Mouse (Mus musculus): ENCODE results near the gene Tlr9. TPM values are rescaled to one million over a fixed set of nuclear protein-coding genes. Genes with fewer than 3 reads are reported as not detected.

Gene Tlr9
- total and polyA plus RNA-seq, 3 experiments, result not detected

DNA sequence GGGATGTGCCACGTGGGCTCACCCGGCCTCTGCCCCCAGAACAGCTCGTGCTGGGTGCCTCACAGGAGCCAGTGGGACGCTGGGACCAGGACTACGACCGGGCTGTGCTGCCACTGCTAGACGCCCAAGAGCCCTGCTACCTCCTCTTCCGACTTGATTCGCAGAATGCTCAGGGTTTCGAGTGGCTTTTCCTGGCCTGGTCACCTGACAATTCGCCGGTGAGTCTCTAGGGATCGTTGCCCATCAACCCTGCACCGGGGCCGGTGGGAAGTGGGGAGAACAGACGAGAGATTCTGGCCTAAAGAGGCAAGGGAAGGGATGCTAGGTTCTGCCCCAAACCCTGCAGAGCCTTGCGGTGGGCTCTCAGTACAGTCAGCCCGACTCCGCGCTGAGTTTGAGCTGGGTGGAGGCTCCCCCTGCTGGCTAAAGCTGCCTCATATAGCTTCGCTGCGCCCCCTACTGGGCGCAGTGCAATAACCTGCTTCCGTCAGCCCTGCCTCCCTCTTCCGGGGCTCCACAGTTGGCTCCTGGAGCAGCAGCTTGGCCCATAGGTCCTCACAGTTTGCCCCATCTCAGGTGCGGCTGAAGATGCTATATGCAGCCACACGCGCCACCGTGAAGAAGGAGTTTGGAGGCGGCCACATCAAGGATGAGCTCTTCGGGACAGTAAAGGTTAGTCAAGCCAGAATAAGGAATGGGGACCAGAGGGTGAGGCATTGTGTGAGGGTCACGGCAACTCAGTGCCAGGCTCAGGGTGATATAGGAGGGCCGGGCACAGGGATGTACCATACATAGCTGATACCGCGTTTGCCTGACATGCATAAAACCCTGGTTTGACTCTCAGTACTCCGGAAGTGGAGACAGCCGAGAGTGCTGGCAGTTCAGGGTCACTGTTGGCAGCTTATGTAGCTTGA is 10.5 kb upstream of the Tlr9 start:
- Histone ChIP-seq H3K36me3 (ENCODE audit: control insufficient read depth in 1 of 2, insufficient read depth in 2 of 2, low read length in 2 of 2) (no peaks in the 10 kb centered on the region; a peak in 1 of 4 replicates), H3K27me3 (ENCODE audit: control insufficient read depth in 1 of 2, insufficient read depth in 2 of 2, low read length in 2 of 2) (no peaks in the 10 kb centered on the region), H3K9me3 (replicated peaks; ENCODE audit: insufficient read depth, low read length) (no peaks in the 10 kb centered on the region), H3K4me1 (ENCODE audit: control insufficient read depth in 1 of 2, insufficient read depth in 2 of 2, low read length in 2 of 2) (no peaks in the 10 kb centered on the region), H3K4me3 (ENCODE audit: control insufficient read depth in 1 of 2, insufficient read depth in 1 of 2, low read depth in 2 of 2, low read length in 2 of 2) (no peak overlapping the region), H3K27ac (ENCODE audit: control insufficient read depth, low read depth, low read length) (no peak overlapping the region), H3K9ac (ENCODE audit: control insufficient read depth, low read depth, low read length, poor library complexity, severe bottlenecking) (no peak overlapping the region), H3K79me2 (ENCODE audit: control insufficient read depth, insufficient read depth, low read length, poor library complexity) (no peaks in the 10 kb centered on the region)
- DNase-seq (ENCODE audit: low read depth, low spot score), result peak; percentile 85
- TF ChIP-seq GATA1 (IDR thresholded peaks at IDR 0.05; ENCODE audit: low read depth, low read length) (no peak), MEF2A (IDR thresholded peaks at IDR 0.05; ENCODE audit: extremely low read depth, insufficient replicate concordance, low read depth, low read length, poor library complexity, severe bottlenecking) (no peak), ZKSCAN1 (IDR thresholded peaks at IDR 0.05; ENCODE audit: low read depth, low read length) (no peak), CTCF (IDR thresholded peaks at IDR 0.05 in 2 of 3, conservative IDR thresholded peaks at IDR 0.05 in 1 of 3; ENCODE audit: control insufficient read depth in 1 of 3, insufficient read depth in 1 of 3, low read depth in 2 of 3, low read length in 3 of 3, poor library complexity in 1 of 3, severe bottlenecking in 1 of 3) (peak in 2 of 3 experiments; percentile 94 to 100; a peak in 5 of 6 replicates), MXI1 (IDR thresholded peaks at IDR 0.05; ENCODE audit: low read depth, low read length) (no peak), ZNF384 (IDR thresholded peaks at IDR 0.05; ENCODE audit: low read depth, low read length) (peak; percentile 64), TAL1 (IDR thresholded peaks at IDR 0.05; ENCODE audit: low read length) (no peak), HCFC1 (IDR thresholded peaks at IDR 0.05; ENCODE audit: low read depth, low read length) (peak; percentile 67; the same call in 1 of the 2 replicates), TCF12 (IDR thresholded peaks at IDR 0.05; ENCODE audit: low read depth, low read length) (0 out of 2 replicates have a peak, but pooled peaks have one; percentile 17), MAX (IDR thresholded peaks at IDR 0.05; ENCODE audit: low read length) (no peak), TBP (IDR thresholded peaks at IDR 0.05; ENCODE audit: low read depth, low read length) (no peak), E2F4 (IDR thresholded peaks at IDR 0.05; ENCODE audit: borderline replicate concordance, low read depth, low read length) (no peak), CHD1 (IDR thresholded peaks at IDR 0.05; ENCODE audit: low read depth, low read length) (no peak), USF2 (IDR thresholded peaks at IDR 0.05; ENCODE audit: borderline replicate concordance in 1 of 2, insufficient read depth in 1 of 2, low read depth in 1 of 2, low read length in 2 of 2) (no peak), GABPA (IDR thresholded peaks at IDR 0.05; ENCODE audit: low read depth, low read length) (0 out of 2 replicates have a peak, but pooled peaks have one; percentile 28), MAZ (IDR thresholded peaks at IDR 0.05; ENCODE audit: low read depth, low read length) (0 out of 2 replicates have a peak, but pooled peaks have one; percentile 77), NELFE (IDR thresholded peaks at IDR 0.05; ENCODE audit: low read depth, low read length) (no peak; the same call in 1 of the 2 replicates), USF1 (IDR thresholded peaks at IDR 0.05; ENCODE audit: low read depth, low read length) (0 out of 2 replicates have a peak, but pooled peaks have one; percentile 7), UBTF (IDR thresholded peaks at IDR 0.05; ENCODE audit: borderline replicate concordance, insufficient read depth, low read depth, low read length) (no peak), MYC (IDR thresholded peaks at IDR 0.05; ENCODE audit: low read depth, low read length) (no peak), SIN3A (IDR thresholded peaks at IDR 0.05; ENCODE audit: low read length) (peak; percentile 60), CHD2 (IDR thresholded peaks at IDR 0.05; ENCODE audit: low read length) (no peak), EP300 (IDR thresholded peaks at IDR 0.05; ENCODE audit: low read depth in 1 of 2, low read length in 2 of 2) (0 out of 4 replicates have a peak, but pooled peaks of 1 of the 2 experiments have one; percentile 15), NRF1 (IDR thresholded peaks at IDR 0.05; ENCODE audit: insufficient read depth, low read depth, low read length, poor library complexity, severe bottlenecking) (no peak), RCOR1 (IDR thresholded peaks at IDR 0.05; ENCODE audit: low read depth, low read length) (0 out of 2 replicates have a peak, but pooled peaks have one; percentile 30), RAD21 (IDR thresholded peaks at IDR 0.05; ENCODE audit: low read depth, low read length) (peak; percentile 69), SMC3 (IDR thresholded peaks at IDR 0.05; ENCODE audit: low read depth, low read length) (peak; percentile 84), ETS1 (IDR thresholded peaks at IDR 0.05; ENCODE audit: low read depth, low read length) (no peak), POLR2AphosphoS5 (IDR thresholded peaks at IDR 0.05; ENCODE audit: borderline replicate concordance, low read depth, low read length) (no peak), ZMIZ1 (IDR thresholded peaks at IDR 0.05; ENCODE audit: low read depth, low read length) (no peak), POLR2A (IDR thresholded peaks at IDR 0.05; ENCODE audit: control insufficient read depth in 1 of 2, insufficient read depth in 1 of 2, low read depth in 1 of 2, low read length in 2 of 2, poor library complexity in 1 of 2) (no peak), ZC3H11A (IDR thresholded peaks at IDR 0.05; ENCODE audit: low read depth, low read length) (peak; percentile 43), KAT2A (conservative IDR thresholded peaks at IDR 0.05; ENCODE audit: low read depth, low read length) (no peak), MAFK (IDR thresholded peaks at IDR 0.05; ENCODE audit: borderline replicate concordance, low read depth, low read length) (no peak), POLR2AphosphoS2 (IDR thresholded peaks at IDR 0.05; ENCODE audit: low read length) (no peak)

All from MEL (cell line).